Mouse (Mus musculus) forebrain, embryonic 12.5 days (tissue): Measurements from ENCODE around the gene Misp. TPM values are rescaled to one million over a fixed set of nuclear protein-coding genes. Genes with fewer than 3 reads are reported as not detected.

Experiments used
- ATAC-seq: fragments of 200-750 bp; cut with Nextera tagmentation; 2 replicates; pipeline ENCODE4 v1.8.0; 2017; ENCODE audit warnings: moderate TSS enrichment; ENCODE audit not compliant: low FRiP score
- H3K27ac ChIP-seq: fragments of 300-500 bp; sonication (generic); 2 replicates; pipeline ENCODE4 v1.5.1; 2016; ENCODE audit warnings: mild to moderate bottlenecking
- H3K27me3 ChIP-seq: fragments of 300-500 bp; sonication (generic); 2 replicates; pipeline ENCODE4 v1.6.1; 2016; ENCODE audit warnings: mild to moderate bottlenecking
- H3K36me3 ChIP-seq: fragments of 300-500 bp; sonication (generic); replicated peaks from 2 replicates; pipeline ENCODE4 v1.6.1; 2016; ENCODE audit warnings: mild to moderate bottlenecking
- H3K4me1 ChIP-seq: fragments of 300-500 bp; sonication (generic); 2 replicates; pipeline ENCODE4 v1.6.1; 2016
- H3K4me2 ChIP-seq: fragments of 300-500 bp; sonication (generic); 2 replicates; pipeline ENCODE4 v1.6.1; 2016; ENCODE audit warnings: mild to moderate bottlenecking, moderate library complexity
- H3K4me3 ChIP-seq: fragments of 300-500 bp; sonication (generic); replicated peaks from 2 replicates; pipeline ENCODE4 v1.5.1; 2016; ENCODE audit warnings: mild to moderate bottlenecking
- H3K9ac ChIP-seq: fragments of 300-500 bp; sonication (generic); 2 replicates; pipeline ENCODE4 v1.6.1; 2016; ENCODE audit warnings: mild to moderate bottlenecking
- H3K9me3 ChIP-seq: fragments of 300-500 bp; sonication (generic); 2 replicates; pipeline ENCODE4 v1.6.1; 2016
- WGBS: fragments of 180-500 bp; shearing (Covaris S2); methylation state at CpG from one replicate; pipeline ENCODE4 v1.1.7; 2016; 5-methylcytosine and 5-hydroxymethylcytosine counted together
- polyA plus RNA-seq: library from polyadenylated mRNA; unstranded; fragments of >200 nt; fragmentation: Nextera tagmentation; extraction: Ambion mirVana; gene quantifications from 2 replicates; pipeline ENCODE4 v1.2.1, GENCODE M21; 2016

Misp gene
- polyA plus RNA-seq, 1 experiment from 2014 or later, result 1.1 TPM

GRCm38 (mm10) chr10:79860079-79860911, 39.5 kb downstream of the Misp start:
- no peak overlapping the region for H3K27ac ChIP-seq
- no peak overlapping the region for H3K9ac ChIP-seq
- no peak overlapping the region for H3K4me2 ChIP-seq
- no peak overlapping the region for H3K4me3 ChIP-seq
- H3K4me1 ChIP-seq, result peaks cover 47% of the 10 kb centered on the region
- no peaks in the 10 kb centered on the region for H3K27me3 ChIP-seq
- peaks cover 91% of the 10 kb centered on the region for H3K36me3 ChIP-seq
- no peak for ATAC-seq
- 94% methylated on average over 26 of the region's 26 CpGs for WGBS
- H3K9me3 ChIP-seq, result no peaks in the 10 kb centered on the region

GRCm38 (mm10) chr10:79861230-79862048, 40.6 kb downstream of the Misp start:
- Histone ChIP-seq H3K36me3 (peaks cover 100% of the 10 kb centered on the region), H3K4me2 (no peak overlapping the region), H3K9me3 (no peaks in the 10 kb centered on the region), H3K4me3 (no peak overlapping the region), H3K27me3 (no peaks in the 10 kb centered on the region), H3K27ac (no peak overlapping the region), H3K4me1 (peaks cover 38% of the 10 kb centered on the region), H3K9ac (no peak overlapping the region)
- ATAC-seq, result no peak
- WGBS, result 83% methylated on average over 25 of the region's 25 CpGs

- no peak overlapping the region for H3K4me2 ChIP-seq
- no peaks in the 10 kb centered on the region for H3K9me3 ChIP-seq
- peaks cover 31% of the 10 kb centered on the region for H3K4me1 ChIP-seq
- no peaks in the 10 kb centered on the region for H3K27me3 ChIP-seq
- ATAC-seq, result no peak
- 83% methylated on average over 23 of the region's 23 CpGs for WGBS
- no peak overlapping the region for H3K4me3 ChIP-seq
- peaks cover 100% of the 10 kb centered on the region for H3K36me3 ChIP-seq
- H3K9ac ChIP-seq, result no peak overlapping the region
- H3K27ac ChIP-seq, result no peak overlapping the region
Observed at GRCm38 (mm10) chr10:79862049-79862788, 41.4 kb downstream of the Misp start.

GRCm38 (mm10) chr10:79862925-79863324, 42.1 kb downstream of the Misp start:
- no peak overlapping the region for H3K9ac ChIP-seq

GRCm38 (mm10) chr10:79864351-79865188, 43.8 kb downstream of the Misp start:
- Histone ChIP-seq H3K4me1 (peaks cover 20% of the 10 kb centered on the region; the same call in 1 of the 2 replicates), H3K4me3 (no peak overlapping the region), H3K9me3 (no peaks in the 10 kb centered on the region), H3K27me3 (no peaks in the 10 kb centered on the region), H3K36me3 (peaks cover 87% of the 10 kb centered on the region), H3K4me2 (no peak overlapping the region), H3K9ac (no peak overlapping the region), H3K27ac (peak overlapping the region; percentile 51; the same call in 1 of the 2 replicates)
- 56% methylated on average over 10 of the region's 10 CpGs for WGBS
- peak; percentile 28 for ATAC-seq

More at GRCm38 (mm10) chr10:79862925-79863324, 42.1 kb downstream of the Misp start:
- Histone ChIP-seq H3K27me3 (no peaks in the 10 kb centered on the region), H3K4me1 (peaks cover 23% of the 10 kb centered on the region), H3K9me3 (no peaks in the 10 kb centered on the region), H3K4me2 (no peak overlapping the region), H3K36me3 (peaks cover 96% of the 10 kb centered on the region), H3K4me3 (no peak overlapping the region), H3K27ac (no peak overlapping the region)
- WGBS, result 80% methylated on average over 10 of the region's 10 CpGs
- no peak for ATAC-seq

- Histone ChIP-seq H3K36me3 (peaks cover 86% of the 10 kb centered on the region), H3K9ac (no peak overlapping the region), H3K4me1 (peaks cover 22% of the 10 kb centered on the region; the same call in 1 of the 2 replicates), H3K27ac (peak overlapping the region; percentile 51), H3K9me3 (no peaks in the 10 kb centered on the region), H3K4me2 (no peak overlapping the region), H3K27me3 (no peaks in the 10 kb centered on the region), H3K4me3 (no peak overlapping the region)
- 0 out of 2 replicates have a peak, but pooled peaks have one; percentile 12 for ATAC-seq
- 68% methylated on average over 12 of the region's 12 CpGs for WGBS
Observed at GRCm38 (mm10) chr10:79865189-79865601, 44.4 kb downstream of the Misp start.

GRCm38 (mm10) chr10:79865801-79866295, 45.1 kb downstream of the Misp start:
- no peak for ATAC-seq
- Histone ChIP-seq H3K36me3 (peaks cover 83% of the 10 kb centered on the region), H3K4me1 (peaks cover 18% of the 10 kb centered on the region), H3K9me3 (no peaks in the 10 kb centered on the region), H3K27ac (peak overlapping the region; percentile 51; the same call in 1 of the 2 replicates), H3K9ac (no peak overlapping the region), H3K27me3 (no peaks in the 10 kb centered on the region), H3K4me3 (no peak overlapping the region), H3K4me2 (no peak overlapping the region)
- 84% methylated on average over 19 of the region's 19 CpGs for WGBS

GRCm38 (mm10) chr10:79866601-79867000, 45.8 kb downstream of the Misp start:
- H3K36me3 ChIP-seq, result peaks cover 83% of the 10 kb centered on the region
- no peaks in the 10 kb centered on the region for H3K9me3 ChIP-seq
- H3K27ac ChIP-seq, result no peak overlapping the region
- 87% methylated on average over 11 of the region's 11 CpGs for WGBS
- no peaks in the 10 kb centered on the region for H3K27me3 ChIP-seq
- no peak overlapping the region for H3K9ac ChIP-seq
- H3K4me1 ChIP-seq, result peaks cover 21% of the 10 kb centered on the region
- H3K4me2 ChIP-seq, result no peak overlapping the region
- ATAC-seq, result no peak
- H3K4me3 ChIP-seq, result no peak overlapping the region

GRCm38 (mm10) chr10:79871845-79872244, 51.1 kb downstream of the Misp start:
- Histone ChIP-seq H3K36me3 (peaks cover 37% of the 10 kb centered on the region), H3K4me1 (peaks cover 44% of the 10 kb centered on the region), H3K9me3 (no peaks in the 10 kb centered on the region), H3K4me2 (peak overlapping the region; percentile 71), H3K27ac (no peak overlapping the region), H3K9ac (peak overlapping the region; percentile 1; the same call in 1 of the 2 replicates), H3K27me3 (no peaks in the 10 kb centered on the region), H3K4me3 (peak overlapping the region; percentile 10; the same call in 1 of the 2 replicates)
- 83% methylated on average over 8 of the region's 8 CpGs for WGBS
- no peak for ATAC-seq

GRCm38 (mm10) chr10:79872862-79873261, 52.1 kb downstream of the Misp start:
- 49% methylated on average over 3 of the region's 3 CpGs for WGBS
- no peak for ATAC-seq

GRCm38 (mm10) chr10:79873313-79873712, 52.5 kb downstream of the Misp start:
- WGBS, result 4% methylated on average over 6 of the region's 6 CpGs
- H3K4me1 ChIP-seq, result peaks cover 44% of the 10 kb centered on the region
- H3K27ac ChIP-seq, result peak overlapping the region; percentile 93

More at GRCm38 (mm10) chr10:79872862-79873261, 52.1 kb downstream of the Misp start:
- Histone ChIP-seq H3K9ac (peak overlapping the region; percentile 95), H3K27me3 (peaks cover 4% of the 10 kb centered on the region; the same call in 1 of the 2 replicates), H3K36me3 (peaks cover 29% of the 10 kb centered on the region), H3K4me1 (peaks cover 44% of the 10 kb centered on the region), H3K27ac (peak overlapping the region; percentile 93), H3K9me3 (no peaks in the 10 kb centered on the region), H3K4me2 (peak overlapping the region; percentile 71), H3K4me3 (peak overlapping the region; percentile 76)

More at GRCm38 (mm10) chr10:79873313-79873712, 52.5 kb downstream of the Misp start:
- peak overlapping the region; percentile 95 for H3K9ac ChIP-seq
- H3K36me3 ChIP-seq, result peaks cover 29% of the 10 kb centered on the region
- H3K4me2 ChIP-seq, result peak overlapping the region; percentile 71
- peaks cover 7% of the 10 kb centered on the region; the same call in 1 of the 2 replicates for H3K27me3 ChIP-seq
- H3K9me3 ChIP-seq, result no peaks in the 10 kb centered on the region
- H3K4me3 ChIP-seq, result peak overlapping the region; percentile 76
- no peak for ATAC-seq
